Mouse (Mus musculus): ENCODE data around the gene Ap1s1. TPM values are rescaled to one million over a fixed set of nuclear protein-coding genes. Genes with fewer than 3 reads are reported as not detected.

Ap1s1 gene
- polyA plus RNA-seq (2015; fragmentation: Nextera tagmentation; extraction: Ambion mirVana): 296 and 303 TPM in 2 replicates

- WGBS: under 1% methylated on average over 48 of the region's 48 CpGs
Measured at GRCm38 (mm10) chr5:137045402-137046323, at the start of gene Ap1s1. TSS of gene Ap1s1 (minus strand) at chr5:137046135.

GRCm38 (mm10) chr5:137095135-137095534 is 49.2 kb upstream of the Ap1s1 start:
- Histone ChIP-seq H3K4me2 (ENCODE audit: low read length) (no peak overlapping the region), H3K27me3 (ENCODE audit: control insufficient read depth, insufficient read depth, low read depth, low read length) (no peaks in the 10 kb centered on the region), H3K4me3 (ENCODE audit: low read depth, low read length) (no peak overlapping the region), H3K9ac (ENCODE audit: low read depth, low read length) (no peak overlapping the region), H3K36me3 (ENCODE audit: control insufficient read depth, insufficient read depth, low read length) (no peaks in the 10 kb centered on the region), H3K4me1 (ENCODE audit: control insufficient read depth, insufficient read depth, low read length) (no peaks in the 10 kb centered on the region), H3K9me3 (replicated peaks; ENCODE audit: control insufficient read depth, low read length, poor library complexity, severe bottlenecking) (no peaks in the 10 kb centered on the region), H3K27ac (ENCODE audit: low read length) (no peak overlapping the region)
- 88% methylated on average over 10 of the region's 10 CpGs for WGBS
- no peak for ATAC-seq

More at GRCm38 (mm10) chr5:137045402-137046323, at the start of gene Ap1s1:
- H3K9ac ChIP-seq (ENCODE audit: low read depth, low read length): peak within 1 kb of the TSS; percentile 93
- H3K36me3 ChIP-seq (ENCODE audit: control insufficient read depth, insufficient read depth, low read length): peaks cover 8% of the 10 kb centered on the region
- no peaks in the 10 kb centered on the region for H3K9me3 ChIP-seq (replicated peaks; ENCODE audit: control insufficient read depth, low read length, poor library complexity, severe bottlenecking)
- peak; percentile 92 for ATAC-seq
- H3K4me3 ChIP-seq (ENCODE audit: low read depth, low read length): peak within 1 kb of the TSS; percentile 59
- no peaks in the 10 kb centered on the region for H3K27me3 ChIP-seq (ENCODE audit: control insufficient read depth, insufficient read depth, low read depth, low read length)
- peaks cover 15% of the 10 kb centered on the region for H3K4me1 ChIP-seq (ENCODE audit: control insufficient read depth, insufficient read depth, low read length)
- peak within 1 kb of the TSS; percentile 82 for H3K4me2 ChIP-seq (ENCODE audit: low read length)
- H3K27ac ChIP-seq (ENCODE audit: low read length): peak within 1 kb of the TSS; percentile 88

GRCm38 (mm10) chr5:137093720-137094119 is 47.8 kb upstream of the Ap1s1 start:
- H3K9ac ChIP-seq (ENCODE audit: low read depth, low read length): no peak overlapping the region
- no peak overlapping the region for H3K27ac ChIP-seq (ENCODE audit: low read length)
- WGBS: 77% methylated on average over 9 of the region's 9 CpGs
- H3K36me3 ChIP-seq (ENCODE audit: control insufficient read depth, insufficient read depth, low read length): no peaks in the 10 kb centered on the region
- no peak overlapping the region for H3K4me3 ChIP-seq (ENCODE audit: low read depth, low read length)
- no peaks in the 10 kb centered on the region for H3K4me1 ChIP-seq (ENCODE audit: control insufficient read depth, insufficient read depth, low read length)
- H3K27me3 ChIP-seq (ENCODE audit: control insufficient read depth, insufficient read depth, low read depth, low read length): no peaks in the 10 kb centered on the region
- ATAC-seq: no peak
- H3K4me2 ChIP-seq (ENCODE audit: low read length): no peak overlapping the region
- H3K9me3 ChIP-seq (replicated peaks; ENCODE audit: control insufficient read depth, low read length, poor library complexity, severe bottlenecking): no peaks in the 10 kb centered on the region

GRCm38 (mm10) chr5:137091560-137091959 is 45.6 kb upstream of the Ap1s1 start:
- H3K36me3 ChIP-seq (ENCODE audit: control insufficient read depth, insufficient read depth, low read length): no peaks in the 10 kb centered on the region
- no peak overlapping the region for H3K4me3 ChIP-seq (ENCODE audit: low read depth, low read length)
- H3K9me3 ChIP-seq (replicated peaks; ENCODE audit: control insufficient read depth, low read length, poor library complexity, severe bottlenecking): no peaks in the 10 kb centered on the region
- 62% methylated on average over 6 of the region's 6 CpGs for WGBS
- no peak overlapping the region for H3K4me2 ChIP-seq (ENCODE audit: low read length)
- H3K27me3 ChIP-seq (ENCODE audit: control insufficient read depth, insufficient read depth, low read depth, low read length): no peaks in the 10 kb centered on the region
- ATAC-seq: no peak
- no peaks in the 10 kb centered on the region for H3K4me1 ChIP-seq (ENCODE audit: control insufficient read depth, insufficient read depth, low read length)
- H3K9ac ChIP-seq (ENCODE audit: low read depth, low read length): no peak overlapping the region
- no peak overlapping the region for H3K27ac ChIP-seq (ENCODE audit: low read length)

- Histone ChIP-seq H3K27me3 (ENCODE audit: control insufficient read depth, insufficient read depth, low read depth, low read length) (no peaks in the 10 kb centered on the region), H3K9me3 (replicated peaks; ENCODE audit: control insufficient read depth, low read length, poor library complexity, severe bottlenecking) (no peaks in the 10 kb centered on the region), H3K4me3 (ENCODE audit: low read depth, low read length) (no peak overlapping the region), H3K4me2 (ENCODE audit: low read length) (no peak overlapping the region), H3K36me3 (ENCODE audit: control insufficient read depth, insufficient read depth, low read length) (no peaks in the 10 kb centered on the region), H3K27ac (ENCODE audit: low read length) (no peak overlapping the region), H3K4me1 (ENCODE audit: control insufficient read depth, insufficient read depth, low read length) (no peaks in the 10 kb centered on the region), H3K9ac (ENCODE audit: low read depth, low read length) (no peak overlapping the region)
- ATAC-seq: no peak
- 72% methylated on average over 10 of the region's 10 CpGs for WGBS
Measured at GRCm38 (mm10) chr5:137090870-137091269, 44.9 kb upstream of the Ap1s1 start.

GRCm38 (mm10) chr5:137087410-137087809 is 41.5 kb upstream of the Ap1s1 start:
- no peak for ATAC-seq
- H3K4me3 ChIP-seq (ENCODE audit: low read depth, low read length): no peak overlapping the region
- no peak overlapping the region for H3K27ac ChIP-seq (ENCODE audit: low read length)
- no peaks in the 10 kb centered on the region for H3K36me3 ChIP-seq (ENCODE audit: control insufficient read depth, insufficient read depth, low read length)
- WGBS: 90% methylated on average over 8 of the region's 8 CpGs
- H3K4me2 ChIP-seq (ENCODE audit: low read length): no peak overlapping the region
- H3K9me3 ChIP-seq (replicated peaks; ENCODE audit: control insufficient read depth, low read length, poor library complexity, severe bottlenecking): no peaks in the 10 kb centered on the region
- H3K9ac ChIP-seq (ENCODE audit: low read depth, low read length): no peak overlapping the region
- H3K4me1 ChIP-seq (ENCODE audit: control insufficient read depth, insufficient read depth, low read length): no peaks in the 10 kb centered on the region
- H3K27me3 ChIP-seq (ENCODE audit: control insufficient read depth, insufficient read depth, low read depth, low read length): no peaks in the 10 kb centered on the region

- Histone ChIP-seq H3K27me3 (ENCODE audit: control insufficient read depth, insufficient read depth, low read depth, low read length) (no peaks in the 10 kb centered on the region), H3K9ac (ENCODE audit: low read depth, low read length) (no peak overlapping the region), H3K4me3 (ENCODE audit: low read depth, low read length) (no peak overlapping the region), H3K27ac (ENCODE audit: low read length) (no peak overlapping the region), H3K4me2 (ENCODE audit: low read length) (no peak overlapping the region), H3K4me1 (ENCODE audit: control insufficient read depth, insufficient read depth, low read length) (no peaks in the 10 kb centered on the region), H3K9me3 (replicated peaks; ENCODE audit: control insufficient read depth, low read length, poor library complexity, severe bottlenecking) (no peaks in the 10 kb centered on the region), H3K36me3 (ENCODE audit: control insufficient read depth, insufficient read depth, low read length) (no peaks in the 10 kb centered on the region)
- 81% methylated on average over 3 of the region's 3 CpGs for WGBS
- ATAC-seq: no peak
Measured at GRCm38 (mm10) chr5:137085731-137086130, 39.8 kb upstream of the Ap1s1 start.

GRCm38 (mm10) chr5:137085021-137085420 is 39.1 kb upstream of the Ap1s1 start:
- WGBS: 85% methylated on average over 6 of the region's 6 CpGs
- Histone ChIP-seq H3K27ac (ENCODE audit: low read length) (no peak overlapping the region), H3K4me1 (ENCODE audit: control insufficient read depth, insufficient read depth, low read length) (no peaks in the 10 kb centered on the region), H3K9me3 (replicated peaks; ENCODE audit: control insufficient read depth, low read length, poor library complexity, severe bottlenecking) (no peaks in the 10 kb centered on the region), H3K9ac (ENCODE audit: low read depth, low read length) (no peak overlapping the region), H3K36me3 (ENCODE audit: control insufficient read depth, insufficient read depth, low read length) (no peaks in the 10 kb centered on the region), H3K27me3 (ENCODE audit: control insufficient read depth, insufficient read depth, low read depth, low read length) (no peaks in the 10 kb centered on the region), H3K4me2 (ENCODE audit: low read length) (no peak overlapping the region), H3K4me3 (ENCODE audit: low read depth, low read length) (no peak overlapping the region)
- no peak for ATAC-seq

GRCm38 (mm10) chr5:137083051-137083450 is 37.1 kb upstream of the Ap1s1 start:
- Histone ChIP-seq H3K27me3 (ENCODE audit: control insufficient read depth, insufficient read depth, low read depth, low read length) (no peaks in the 10 kb centered on the region), H3K4me2 (ENCODE audit: low read length) (no peak overlapping the region), H3K4me1 (ENCODE audit: control insufficient read depth, insufficient read depth, low read length) (no peaks in the 10 kb centered on the region), H3K9me3 (replicated peaks; ENCODE audit: control insufficient read depth, low read length, poor library complexity, severe bottlenecking) (no peaks in the 10 kb centered on the region), H3K36me3 (ENCODE audit: control insufficient read depth, insufficient read depth, low read length) (no peaks in the 10 kb centered on the region), H3K27ac (ENCODE audit: low read length) (no peak overlapping the region), H3K9ac (ENCODE audit: low read depth, low read length) (no peak overlapping the region), H3K4me3 (ENCODE audit: low read depth, low read length) (no peak overlapping the region)
- no peak for ATAC-seq
- WGBS: 83% methylated on average over 4 of the region's 4 CpGs

All from midbrain, embryonic 16.5 days (tissue).